Mouse (Mus musculus) stomach, postnatal 0 days (tissue): ENCODE data around the gene Smg1.

Source experiments
- CTCF ChIP-seq: IDR thresholded peaks from 2 replicates; pipeline ENCODE4 v1.5.1; 2016; ENCODE audit warnings: antibody characterized with exemption, low read depth, mild to moderate bottlenecking, moderate library complexity
- EP300 ChIP-seq: optimal IDR thresholded peaks from 2 replicates; pipeline ENCODE3; 2016; ENCODE audit warnings: antibody characterized with exemption

- no peak for TF ChIP-seq CTCF
- no peak for TF ChIP-seq EP300
Observed at GRCm38 (mm10) chr7:118115533-118115876, 128.0 kb downstream of the Smg1 start.
